Mouse (Mus musculus): Measurements from ENCODE around the gene Apobr. TPM values are rescaled to one million over a fixed set of nuclear protein-coding genes. Genes with fewer than 3 reads are reported as not detected.

Apobr gene
- total RNA-seq, 2 experiments from 2014 or later, result 5.9 to 6.1 TPM

DNA sequence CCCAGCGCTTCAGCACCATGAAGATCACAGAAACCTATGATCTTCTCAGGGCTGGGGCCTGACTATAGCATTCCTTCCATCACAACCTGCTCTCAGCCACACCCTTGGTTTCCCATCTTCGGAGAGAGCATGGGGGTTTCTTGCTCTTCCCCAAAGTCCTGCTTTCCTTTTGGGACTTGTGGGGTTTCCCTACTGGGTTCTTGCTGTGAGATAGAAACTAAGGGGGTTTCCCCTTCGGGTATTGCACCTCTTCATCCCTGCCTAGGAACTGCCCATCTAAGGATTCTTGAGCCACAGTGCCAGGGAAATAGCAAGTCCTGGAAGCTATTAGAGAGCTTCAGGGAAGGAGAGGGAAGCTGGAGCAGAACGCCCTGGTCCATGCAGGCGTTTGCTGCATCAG lies 11.1 kb downstream of the Apobr start:
- no peak for ATAC-seq (replicated peaks; ENCODE audit: low FRiP score, poor library complexity, severe bottlenecking)

GRCm38 (mm10) chr7:126596414-126596813 lies 11.7 kb downstream of the Apobr start:
- no peak for ATAC-seq (replicated peaks; ENCODE audit: low FRiP score, poor library complexity, severe bottlenecking)

GRCm38 (mm10) chr7:126598919-126599318 lies 14.2 kb downstream of the Apobr start:
- ATAC-seq (replicated peaks; ENCODE audit: low FRiP score, poor library complexity, severe bottlenecking), result no peak

DNA sequence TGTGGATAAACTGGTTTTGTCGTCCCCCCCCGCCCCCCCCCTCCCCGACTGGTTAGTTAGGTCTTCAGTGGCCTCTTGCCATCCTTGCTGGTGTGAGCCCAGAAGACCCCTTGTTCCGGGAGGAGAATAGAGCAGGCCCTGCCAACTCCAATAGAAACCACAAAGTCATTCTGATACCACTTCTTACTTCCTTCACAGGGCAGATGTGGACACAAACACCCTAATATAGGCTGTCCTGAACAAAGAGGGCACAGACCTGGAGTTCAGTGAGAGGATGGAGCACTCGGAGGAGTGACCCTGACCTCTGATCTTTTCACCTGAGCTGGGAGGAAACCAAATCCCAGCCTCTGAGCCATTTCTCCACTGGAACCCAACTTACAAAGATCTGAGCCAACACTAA lies 17.2 kb downstream of the Apobr start:
- no peak for ATAC-seq (replicated peaks; ENCODE audit: low FRiP score, poor library complexity, severe bottlenecking)

- no peak for ATAC-seq (replicated peaks; ENCODE audit: low FRiP score, poor library complexity, severe bottlenecking)
These were observed 17.9 kb downstream of the Apobr start for GRCm38 (mm10) chr7:126602650-126603049.

GRCm38 (mm10) chr7:126606611-126607010 lies 21.9 kb downstream of the Apobr start:
- ATAC-seq (replicated peaks; ENCODE audit: low FRiP score, poor library complexity, severe bottlenecking), result no peak

DNA sequence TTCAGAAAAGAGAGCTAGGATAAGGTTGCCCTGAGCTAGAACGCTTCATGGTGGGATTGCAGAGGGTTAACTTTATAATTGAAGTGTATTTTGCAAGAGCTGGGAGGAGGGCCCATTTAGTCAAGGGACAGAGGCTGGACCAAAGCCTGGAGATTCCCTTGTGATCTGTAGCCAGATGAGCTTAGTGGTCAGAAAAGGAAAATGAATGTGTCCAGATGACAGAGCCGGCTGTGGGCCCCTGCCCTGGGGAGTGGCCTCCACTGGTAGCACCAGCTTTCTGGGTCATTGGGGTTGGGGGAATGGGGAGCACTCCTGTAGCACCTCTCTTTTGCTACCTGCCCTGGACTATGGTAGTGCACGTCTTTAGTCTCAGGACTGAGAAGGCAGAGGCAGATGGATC lies 22.3 kb downstream of the Apobr start:
- no peak for ATAC-seq (replicated peaks; ENCODE audit: low FRiP score, poor library complexity, severe bottlenecking)

- ATAC-seq (replicated peaks; ENCODE audit: low FRiP score, poor library complexity, severe bottlenecking), result no peak
These were observed 23.1 kb downstream of the Apobr start for GRCm38 (mm10) chr7:126607796-126608195.

DNA sequence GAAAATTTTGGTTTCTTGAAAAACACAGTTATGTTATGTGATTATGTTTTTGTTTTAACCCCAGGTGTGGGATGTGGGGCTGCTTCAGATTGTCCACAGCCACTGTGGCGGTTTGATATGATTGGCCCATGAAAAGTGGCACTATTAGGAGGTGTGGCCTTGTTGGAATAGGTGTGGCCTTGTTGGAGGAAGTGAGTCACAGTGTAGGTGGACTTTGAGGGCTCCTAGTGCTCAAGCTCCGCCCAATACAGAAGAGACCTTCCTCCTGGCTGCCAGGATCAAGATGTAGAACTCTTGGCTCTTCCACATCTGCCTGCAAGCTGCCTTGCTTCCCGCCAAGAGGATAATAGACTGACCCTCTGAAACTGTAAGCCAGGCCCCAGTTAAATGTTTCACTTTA lies 28.0 kb downstream of the Apobr start:
- no peak for ATAC-seq (replicated peaks; ENCODE audit: low FRiP score, poor library complexity, severe bottlenecking)

DNA sequence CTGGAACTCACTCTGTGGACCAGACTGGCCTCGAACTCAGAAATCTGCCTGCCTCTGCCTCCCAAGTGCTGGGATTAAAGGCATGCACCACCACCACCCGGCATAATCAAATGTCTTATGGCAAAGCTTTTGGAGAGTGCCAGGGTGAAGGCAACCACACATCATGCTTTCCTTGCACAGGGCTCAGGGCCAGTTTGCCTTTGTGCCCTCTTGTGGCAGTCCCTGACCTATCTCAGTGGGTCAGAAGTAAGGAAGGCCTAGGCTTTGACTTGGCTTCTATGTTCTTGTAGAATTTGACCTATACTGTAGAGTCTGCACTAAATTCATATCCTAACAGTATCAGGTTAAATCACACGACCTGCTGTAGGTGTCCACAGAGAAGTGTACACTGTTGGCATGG lies 32.0 kb downstream of the Apobr start:
- no peak for ATAC-seq (replicated peaks; ENCODE audit: low FRiP score, poor library complexity, severe bottlenecking)

DNA sequence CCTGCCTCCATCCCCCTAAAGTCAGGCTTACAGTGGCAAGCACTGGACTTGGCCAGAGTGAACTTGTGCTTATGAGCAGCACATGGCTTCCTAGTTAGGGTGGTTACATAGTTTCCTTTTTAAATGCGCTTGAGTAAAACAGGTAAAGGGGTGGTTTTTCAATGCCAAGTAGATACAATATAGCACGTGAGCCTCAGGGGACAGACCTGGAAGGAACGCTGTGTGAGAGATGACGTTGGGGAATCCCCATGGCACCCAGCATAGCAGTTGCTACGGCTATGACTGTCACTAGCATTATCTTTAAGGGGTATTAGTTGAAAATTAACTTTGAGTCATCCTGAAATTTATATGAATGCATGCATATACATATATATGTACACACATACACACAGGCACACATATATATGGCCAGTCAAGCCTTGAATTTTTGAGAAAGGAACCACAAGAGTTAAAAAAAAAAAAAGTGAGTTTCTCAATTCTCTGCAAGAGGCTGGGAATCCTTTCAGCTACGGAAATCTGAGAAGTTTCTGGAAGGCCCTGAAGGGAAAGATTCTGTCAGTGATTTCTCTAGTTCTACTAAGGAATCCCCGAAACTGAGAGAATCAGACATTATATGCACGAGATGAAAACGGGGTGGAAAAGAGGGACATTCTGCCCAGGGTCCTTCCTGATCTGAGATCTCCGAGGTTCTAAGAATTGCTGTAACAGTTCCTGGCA lies 35.0 kb downstream of the Apobr start:
- ATAC-seq (replicated peaks; ENCODE audit: low FRiP score, poor library complexity, severe bottlenecking), result no peak

DNA sequence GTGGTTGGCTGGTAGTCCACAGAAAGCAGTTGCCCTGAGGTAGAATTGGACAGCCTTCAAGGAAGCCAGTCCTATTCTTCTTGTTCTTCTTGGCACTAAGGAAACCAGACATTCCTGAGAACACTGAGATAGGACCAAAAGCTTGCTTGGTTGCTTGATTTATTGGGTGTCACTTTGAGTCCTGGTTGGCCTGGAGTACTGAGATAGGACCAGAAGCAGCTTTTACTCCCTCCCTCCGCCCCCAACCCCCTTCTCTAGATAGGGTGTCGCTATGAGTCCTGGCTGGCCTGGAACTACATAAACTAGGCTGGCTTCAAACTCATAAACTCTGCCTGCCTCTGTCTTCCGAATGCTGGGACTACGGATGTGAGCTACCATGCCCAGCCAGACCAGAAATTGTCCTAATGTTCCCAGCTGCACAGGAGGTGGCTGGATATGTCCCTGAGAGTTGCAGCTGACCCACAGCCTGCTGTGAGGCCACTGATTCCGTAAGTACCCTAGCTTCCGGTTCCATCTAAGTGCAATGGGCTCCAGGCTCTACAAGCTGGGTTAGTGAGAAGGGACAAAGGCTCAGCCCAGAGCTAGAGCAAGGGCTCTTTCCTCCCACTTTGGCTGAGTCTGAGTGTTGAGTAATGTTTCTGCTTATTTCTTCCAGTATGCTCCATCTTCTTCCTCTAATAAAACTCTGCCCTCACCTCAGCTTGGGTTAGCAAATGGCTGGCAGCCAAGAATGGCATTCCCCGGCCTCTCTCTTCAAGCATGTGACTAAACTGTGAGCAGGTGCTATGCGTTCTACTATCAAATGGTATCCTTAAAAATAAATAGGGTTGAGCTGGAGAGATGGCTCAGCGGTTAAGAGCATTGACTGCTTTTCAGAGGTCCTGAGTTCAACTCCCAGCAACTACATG lies 37.0 kb downstream of the Apobr start:
- no peak for ATAC-seq (replicated peaks; ENCODE audit: low FRiP score, poor library complexity, severe bottlenecking)

- no peak for ATAC-seq (replicated peaks; ENCODE audit: low FRiP score, poor library complexity, severe bottlenecking)
These were observed 38.6 kb downstream of the Apobr start for GRCm38 (mm10) chr7:126623381-126623780.

DNA sequence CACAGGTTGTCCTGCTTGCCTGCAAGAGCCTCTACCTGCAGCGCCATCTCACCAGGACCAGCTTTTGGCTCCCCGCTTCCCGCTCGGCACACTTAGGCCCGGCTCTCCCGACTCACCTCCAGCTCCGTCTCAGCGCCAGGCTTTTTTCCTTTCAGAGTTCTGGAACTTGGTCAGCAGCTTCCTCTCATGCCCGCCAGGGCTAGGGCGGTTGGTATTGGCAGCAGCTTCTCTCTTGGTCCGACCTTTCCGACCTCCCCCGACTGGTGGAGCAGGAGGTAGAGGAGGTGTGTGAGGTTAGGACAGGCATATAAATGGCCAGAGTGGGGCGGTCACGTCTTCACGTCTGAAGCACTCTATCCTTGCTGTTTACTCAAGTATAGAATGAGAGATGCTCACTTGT lies 40.0 kb downstream of the Apobr start:
- ATAC-seq (replicated peaks; ENCODE audit: low FRiP score, poor library complexity, severe bottlenecking), result no peak

DNA sequence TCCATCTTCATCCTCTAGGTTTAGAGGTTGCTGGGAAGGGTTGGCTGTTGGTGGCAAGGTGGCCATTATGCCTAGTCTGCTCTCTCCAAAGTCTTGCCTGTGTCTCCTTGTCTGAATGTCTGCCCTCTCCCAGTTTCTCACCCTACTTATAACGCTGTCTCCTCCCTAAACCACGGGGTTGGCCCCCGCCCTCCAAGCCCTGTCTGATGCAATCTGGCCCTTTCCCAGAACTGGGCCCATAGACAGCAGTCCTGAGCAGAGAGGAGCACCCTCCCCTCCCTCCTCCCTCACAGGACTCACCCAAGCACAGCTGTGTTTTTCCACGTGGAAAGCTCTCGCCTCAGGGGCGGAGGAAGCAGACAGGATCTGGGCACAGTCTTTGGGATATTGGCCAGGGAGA lies 40.6 kb downstream of the Apobr start:
- no peak for ATAC-seq (replicated peaks; ENCODE audit: low FRiP score, poor library complexity, severe bottlenecking)

GRCm38 (mm10) chr7:126625807-126626600 lies 41.3 kb downstream of the Apobr start:
- no peak for ATAC-seq (replicated peaks; ENCODE audit: low FRiP score, poor library complexity, severe bottlenecking)

GRCm38 (mm10) chr7:126628111-126628510 lies 43.4 kb downstream of the Apobr start:
- no peak for ATAC-seq (replicated peaks; ENCODE audit: low FRiP score, poor library complexity, severe bottlenecking)

- no peak for ATAC-seq (replicated peaks; ENCODE audit: low FRiP score, poor library complexity, severe bottlenecking)
These were observed 45.2 kb downstream of the Apobr start for GRCm38 (mm10) chr7:126629915-126630314.

DNA sequence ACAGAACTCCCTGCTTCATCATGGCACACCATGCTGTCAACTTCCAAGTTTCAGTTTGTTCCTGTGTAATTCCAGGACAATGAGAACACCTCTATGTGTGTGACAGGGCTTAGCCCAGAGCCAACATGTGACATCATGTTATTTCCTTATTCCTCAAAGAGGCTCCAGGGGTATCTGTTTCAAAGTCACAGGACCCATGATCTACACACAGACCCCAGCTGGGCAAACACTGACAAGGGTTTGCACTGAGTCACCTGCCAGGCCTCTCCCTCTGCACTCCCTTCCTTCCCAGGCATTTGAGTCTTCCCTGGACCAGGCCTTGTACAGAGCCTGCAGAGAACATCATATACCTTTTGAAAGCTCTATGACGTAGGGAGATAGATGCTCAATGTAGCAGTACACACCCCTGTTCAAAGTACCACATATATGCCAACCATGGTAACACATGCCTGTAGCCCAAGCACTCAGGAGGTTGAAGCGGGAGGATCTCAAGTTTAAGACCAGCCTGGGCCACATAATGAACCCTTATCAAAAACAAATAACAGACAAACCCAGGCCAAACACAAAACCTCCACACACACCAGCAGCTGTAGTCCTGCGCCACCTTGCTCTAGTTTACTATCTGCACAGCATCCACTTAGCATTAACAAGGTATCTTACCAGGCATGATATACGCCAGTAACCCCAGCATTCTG lies 46.2 kb downstream of the Apobr start, which contains the start of gene Nupr1:
TSS of gene Nupr1 (minus strand) at position 38 of the 695 bp plus-strand sequence.
- no peak for ATAC-seq (replicated peaks; ENCODE audit: low FRiP score, poor library complexity, severe bottlenecking)

DNA sequence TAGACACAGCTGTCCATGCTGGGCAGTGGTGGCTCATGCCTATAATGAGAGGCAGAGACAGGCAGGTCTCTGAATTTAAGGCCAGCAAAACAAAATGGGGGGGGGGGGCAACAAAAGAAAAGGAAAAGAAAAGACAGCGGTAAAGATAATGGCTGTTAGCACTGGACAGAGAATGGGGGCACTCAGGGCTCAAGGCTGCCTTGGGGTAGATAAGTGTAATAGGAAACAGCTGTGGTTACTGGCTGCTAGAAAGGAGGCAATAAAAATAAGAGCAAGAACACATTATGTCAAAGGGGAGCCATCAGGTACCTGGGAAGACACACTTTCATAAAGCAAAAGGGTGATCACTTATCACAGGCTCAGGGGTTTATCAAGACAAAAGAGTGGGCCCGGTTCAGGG lies 47.7 kb downstream of the Apobr start:
- no peak for ATAC-seq (replicated peaks; ENCODE audit: low FRiP score, poor library complexity, severe bottlenecking)

All from erythroid progenitor cell, adult 5-6 weeks (primary cell).